Mouse (Mus musculus) cerebellum, postnatal 36 days (tissue): ENCODE data around the gene Gm21987.

ENCODE experiments used
- DNase-seq, 2 experiments: peaks; one replicate each; pipeline ENCODE4 v3.0.0; 2021 to 2022; ENCODE audit warnings: mixed read lengths in 2 of 2

Gene Gm21987

GRCm38 (mm10) chr16:38350361-38350855, 3.6 kb downstream of the Gm21987 start:
- DNase-seq: no peak

GRCm38 (mm10) chr16:38350939-38351338, 4.1 kb downstream of the Gm21987 start:
- DNase-seq: no peak

DNA sequence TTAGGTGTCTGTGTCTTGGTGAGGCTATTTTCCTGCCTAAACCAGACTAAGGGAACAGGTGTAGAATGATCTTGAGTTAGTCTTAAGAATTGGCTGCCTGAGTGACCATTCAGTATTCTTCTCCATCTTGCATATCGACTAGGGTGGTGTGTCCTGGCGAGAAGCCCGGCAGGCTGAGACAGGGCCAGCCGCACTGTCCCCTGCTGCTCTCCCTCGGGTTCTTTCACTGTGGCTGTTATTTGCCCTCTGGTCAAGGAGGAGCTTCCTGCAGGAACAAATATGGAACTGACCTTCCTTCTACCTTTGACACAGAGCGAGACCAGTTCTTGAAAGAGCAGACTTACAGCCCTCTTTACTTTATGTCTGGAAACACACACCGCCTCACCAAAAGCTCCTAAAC, 5.2 kb downstream of the Gm21987 start:
- peak in 1 of 2 experiments; percentile 22 for DNase-seq

- DNase-seq: no peak
Measured at GRCm38 (mm10) chr16:38352851-38353250, 6.0 kb downstream of the Gm21987 start.

GRCm38 (mm10) chr16:38353642-38354041, 6.8 kb downstream of the Gm21987 start:
- no peak for DNase-seq

GRCm38 (mm10) chr16:38354185-38354913, 7.5 kb downstream of the Gm21987 start:
- DNase-seq: no peak

- DNase-seq: no peak
Measured at GRCm38 (mm10) chr16:38358256-38358812, 11.5 kb downstream of the Gm21987 start.

- no peak for DNase-seq
Measured at GRCm38 (mm10) chr16:38359241-38359640, 12.4 kb downstream of the Gm21987 start.

DNA sequence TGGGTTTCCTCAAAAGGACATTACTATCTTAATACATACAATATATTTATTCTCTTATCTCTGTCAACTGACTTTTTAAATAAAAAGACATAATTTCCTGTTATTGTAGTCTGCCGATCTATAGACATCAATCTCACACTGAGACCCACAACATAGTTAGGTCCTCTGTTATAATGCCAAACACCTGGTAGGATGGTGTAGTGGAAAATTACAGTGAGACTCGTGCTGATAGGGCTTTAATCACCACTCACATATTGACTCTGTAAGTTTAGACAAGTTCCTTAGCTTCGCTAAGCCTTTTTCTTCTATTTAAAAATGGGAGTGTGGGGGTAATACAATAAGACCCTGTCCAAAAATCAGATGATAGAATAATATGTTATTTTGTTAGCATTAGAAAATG, 13.0 kb downstream of the Gm21987 start:
- DNase-seq: no peak

DNA sequence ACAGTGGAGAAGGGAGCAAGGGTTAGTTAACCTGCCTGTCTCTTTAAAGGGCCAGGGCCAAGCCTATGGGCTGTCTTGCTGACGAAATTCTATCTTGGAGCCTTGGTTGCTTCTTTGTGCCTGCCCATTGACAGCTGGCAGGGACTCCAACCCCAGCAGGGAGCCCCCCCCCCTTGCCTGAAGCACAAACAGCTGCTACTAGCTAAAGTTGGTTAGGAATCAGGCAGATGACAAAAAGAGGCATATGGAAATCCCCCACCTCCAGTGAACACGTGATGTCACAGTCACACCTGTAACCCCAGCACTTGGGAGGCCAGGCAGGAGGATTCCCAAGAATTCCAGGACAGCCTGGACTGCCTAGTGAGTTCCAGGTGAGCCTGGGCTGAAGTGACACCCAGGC, 13.5 kb downstream of the Gm21987 start:
- DNase-seq: no peak

GRCm38 (mm10) chr16:38361933-38362332, 15.1 kb downstream of the Gm21987 start, which contains the start of gene Popdc2:
TSS of gene Popdc2 (plus strand) at chr16:38362209.
- no peak for DNase-seq

- DNase-seq: no peak
Measured at GRCm38 (mm10) chr16:38362493-38363255, 15.8 kb downstream of the Gm21987 start.

- no peak for DNase-seq
Measured at GRCm38 (mm10) chr16:38363256-38363595, 16.4 kb downstream of the Gm21987 start.

DNA sequence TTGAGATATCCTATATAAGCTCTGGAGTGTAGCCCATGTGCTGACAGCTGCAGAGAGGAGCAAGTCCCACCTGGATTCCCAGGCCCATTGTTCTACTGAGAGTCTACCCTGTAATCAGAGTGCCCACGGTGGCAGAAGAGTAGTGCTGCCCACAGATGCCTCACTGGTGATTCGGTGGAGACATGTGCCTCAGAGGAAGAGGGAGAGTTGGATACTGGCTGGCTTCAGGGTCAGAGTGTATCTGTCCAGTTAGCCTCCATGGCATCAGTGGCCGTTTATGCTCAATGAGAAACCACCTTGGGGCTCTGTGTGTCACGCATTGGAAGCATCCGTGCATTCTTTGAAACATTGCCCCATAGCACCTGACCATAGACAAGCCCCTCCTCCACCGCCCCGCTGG, 16.8 kb downstream of the Gm21987 start:
- DNase-seq: no peak

GRCm38 (mm10) chr16:38365390-38365789, 18.6 kb downstream of the Gm21987 start:
- no peak for DNase-seq

- DNase-seq: no peak
Measured at GRCm38 (mm10) chr16:38366231-38366630, 19.4 kb downstream of the Gm21987 start.

GRCm38 (mm10) chr16:38368336-38368735, 21.5 kb downstream of the Gm21987 start:
- peak; percentile 48 to 58 for DNase-seq

DNA sequence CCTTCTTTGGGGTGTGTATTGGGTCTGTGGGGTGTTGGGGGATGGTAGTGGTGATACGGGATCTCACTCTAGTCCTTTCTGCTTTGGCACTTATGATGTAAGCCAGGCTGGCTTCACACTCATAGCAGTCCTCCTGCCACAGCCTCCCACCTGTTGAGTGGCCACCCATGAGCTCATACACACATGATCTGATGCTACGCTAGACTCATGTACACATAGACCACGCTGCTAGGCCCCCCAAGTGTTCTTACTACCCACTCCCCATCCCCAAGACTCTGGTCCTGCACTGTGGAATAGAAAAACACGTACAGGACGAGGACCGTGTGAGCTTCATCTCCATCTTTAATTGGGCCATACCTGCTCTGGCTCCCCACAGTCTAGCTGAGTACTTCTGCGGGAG, 22.2 kb downstream of the Gm21987 start:
- no peak for DNase-seq

DNA sequence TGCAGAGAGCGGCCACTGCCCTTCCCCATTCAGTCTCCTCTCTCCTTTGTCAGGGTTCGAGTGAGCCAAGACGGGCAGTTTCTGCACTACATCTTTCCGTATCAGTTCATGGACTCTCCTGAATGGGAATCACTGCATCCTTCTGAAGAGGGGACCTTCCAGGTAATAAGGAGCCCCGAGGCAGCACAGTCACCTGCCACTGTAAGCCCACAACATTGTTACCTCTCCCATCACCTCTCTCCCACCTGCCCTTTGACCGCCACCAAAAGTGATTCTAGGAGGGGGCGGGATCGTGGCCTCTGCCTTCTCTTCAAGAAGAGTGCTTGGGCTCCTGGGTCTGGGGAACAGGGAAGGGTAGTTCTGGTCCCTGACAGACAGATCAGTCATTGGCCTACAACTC, 22.6 kb downstream of the Gm21987 start:
- no peak for DNase-seq

- DNase-seq: no peak
Measured at GRCm38 (mm10) chr16:38369992-38370484, 23.2 kb downstream of the Gm21987 start.

DNA sequence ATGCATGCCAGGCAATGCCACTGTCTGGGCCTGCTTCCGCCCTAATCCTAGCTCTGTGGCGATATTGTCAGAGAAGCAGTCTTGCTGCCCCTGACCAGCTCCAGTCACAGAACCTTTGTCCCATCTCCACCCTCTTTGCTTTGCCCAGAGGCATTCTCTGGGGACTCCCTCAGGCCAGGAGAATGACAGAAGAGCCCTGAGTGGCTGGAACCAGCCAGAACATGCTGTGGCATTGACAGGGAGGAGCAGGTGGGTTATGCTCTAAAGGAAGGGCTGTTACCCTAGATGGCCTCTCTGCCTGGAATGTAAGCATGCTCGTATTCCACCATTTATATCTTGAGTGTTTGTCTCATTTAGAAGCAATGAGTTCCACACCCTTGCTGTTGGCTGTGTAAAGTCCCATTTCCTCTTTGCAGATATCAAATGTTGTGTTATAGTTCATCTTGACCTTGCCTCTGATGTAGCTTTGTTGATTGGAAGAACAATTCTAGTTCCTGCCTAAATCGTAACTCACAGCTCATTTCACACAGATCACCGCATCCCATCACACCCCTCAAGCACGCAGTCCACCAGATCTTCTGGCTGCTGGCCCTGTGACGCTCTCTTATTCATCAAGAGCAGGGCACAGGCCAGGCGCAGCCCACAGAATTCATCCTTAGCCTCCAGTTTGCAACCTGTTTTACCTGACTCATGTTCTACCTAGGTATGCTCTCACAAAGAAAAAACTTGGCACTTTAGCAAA, 24.0 kb downstream of the Gm21987 start:
- DNase-seq: no peak

DNA sequence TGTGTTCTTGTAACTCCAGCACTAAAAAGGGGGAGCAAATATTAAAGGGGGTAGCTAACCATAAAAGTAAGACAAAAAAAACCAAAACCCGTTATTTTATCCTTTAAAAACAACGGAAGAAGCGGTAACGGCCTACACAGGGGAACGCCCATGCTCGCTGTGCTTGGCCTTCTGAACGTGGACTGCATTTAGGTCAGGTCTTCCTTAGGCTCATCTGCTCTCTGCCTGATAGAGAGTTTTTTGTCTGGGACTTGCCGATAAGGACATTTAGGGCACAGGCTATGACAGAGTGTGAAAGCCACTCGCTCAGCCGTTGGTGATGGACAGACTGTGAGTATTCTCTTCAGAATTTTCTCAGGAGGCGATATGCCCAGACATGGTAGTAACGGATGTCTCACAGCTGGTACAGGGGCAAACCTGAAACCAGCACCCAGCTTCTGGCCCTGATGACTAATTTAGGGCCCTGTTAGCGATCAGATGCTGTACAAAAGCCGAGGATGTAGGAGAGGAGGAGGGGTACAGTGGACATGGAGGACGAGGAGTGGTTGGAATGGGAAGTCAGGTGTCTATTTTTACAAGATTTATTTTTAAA, 25.0 kb downstream of the Gm21987 start:
- DNase-seq: no peak
